Mouse (Mus musculus) heart, postnatal 36 days (tissue): ENCODE measurements around the gene Lingo3. TPM values are rescaled to one million over a fixed set of nuclear protein-coding genes. Genes with fewer than 3 reads are reported as not detected.

Experiments
- DNase-seq, 2 experiments: peaks; one replicate each; pipeline ENCODE4 v3.0.0; 2021 to 2022
- intact Hi-C: fragments of 180-260 bp; cut with DNase I; formaldehyde crosslinking; loops from one replicate; pipeline ENCODE4 v1.15.1; 2025
- total RNA-seq, 2 experiments: library from RNA; stranded (reverse); gene quantifications; 2 replicates each; pipeline ENCODE4 v1.2.3; 2021

The Lingo3 gene
- 1 to 10 TPM; 6.4 to 8.9 TPM for total RNA-seq

DNA sequence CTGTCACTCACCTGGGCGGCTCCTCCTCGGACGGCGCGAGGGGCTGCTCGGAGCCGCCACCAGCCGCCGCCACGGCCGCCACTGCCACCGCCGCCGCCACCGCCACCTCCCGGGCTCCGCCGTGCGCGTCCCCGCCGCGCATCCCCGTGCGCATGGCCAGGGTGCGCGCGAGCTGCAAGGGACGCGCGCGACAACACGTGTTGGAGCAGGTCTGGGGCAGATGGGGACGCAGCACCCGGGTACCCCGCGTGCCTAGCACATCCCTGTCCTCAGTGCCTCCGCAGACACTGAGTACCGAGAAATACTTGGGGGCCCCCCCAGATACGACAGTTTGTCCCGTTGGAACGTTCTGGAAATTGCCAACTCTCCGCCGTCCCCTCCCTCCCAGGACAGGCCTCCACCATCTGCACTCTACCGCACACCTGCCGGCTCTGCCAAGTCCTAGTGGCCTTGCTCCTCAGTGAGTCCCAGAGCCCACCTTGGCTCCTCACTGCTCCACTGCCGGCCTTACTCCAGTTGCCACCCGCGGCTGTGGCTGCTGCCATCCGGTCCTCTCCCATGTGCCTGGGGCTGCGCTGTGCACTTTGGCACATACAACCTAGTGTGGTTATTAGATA, at the start of gene Lingo3:
TSS of gene Lingo3 (minus strand) at position 109 of the 617 bp plus-strand sequence.
- DNase-seq, result no peak
- intact Hi-C loops, result no loop called here

DNA sequence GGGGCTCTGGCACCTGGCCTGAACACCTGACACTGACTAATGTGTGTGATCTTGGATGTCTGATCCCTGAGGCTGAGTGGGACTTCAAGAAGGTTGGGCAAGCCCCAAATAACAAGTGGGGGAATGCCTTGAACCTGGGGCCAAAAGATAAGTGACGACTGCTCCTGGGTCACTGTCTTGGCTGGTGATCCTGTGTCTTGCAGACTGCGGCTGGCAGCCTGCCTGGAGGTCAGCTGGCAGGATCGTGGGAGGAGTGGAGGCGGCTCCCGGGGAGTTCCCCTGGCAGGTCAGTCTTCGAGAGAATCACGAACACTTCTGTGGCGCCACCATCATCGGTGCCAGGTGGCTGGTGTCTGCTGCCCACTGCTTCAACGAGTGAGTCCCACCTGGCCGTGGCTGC, 43.3 kb upstream of the Lingo3 start:
- DNase-seq, result peak; percentile 73 to 75
- intact Hi-C loops, result loop anchor here (5.0 kb wide), 1 partner anchor 40 kb away; no protein-coding TSS in a partner anchor

DNA sequence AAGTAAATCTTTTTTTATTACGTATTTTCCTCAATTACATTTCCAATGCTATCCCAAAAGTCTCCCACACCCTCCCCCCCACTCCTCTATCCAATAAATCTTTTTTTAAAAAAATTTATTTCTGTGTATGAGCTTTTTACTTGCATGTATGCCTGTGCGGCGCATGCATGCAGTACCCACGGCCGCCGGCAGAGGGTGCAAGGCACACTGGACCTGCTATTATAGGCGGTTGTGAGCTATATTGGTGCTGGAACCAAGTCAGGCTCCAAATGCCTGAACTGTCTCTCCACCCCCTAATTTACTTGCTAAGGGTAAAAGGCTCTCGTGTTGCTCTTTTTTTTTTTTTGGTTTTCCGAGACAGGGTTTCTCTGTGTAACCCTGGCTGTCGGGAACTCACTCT, 37.5 kb upstream of the Lingo3 start:
- intact Hi-C loops, result loop anchor here (1.0 kb wide), 1 partner anchor 114 kb away; no protein-coding TSS in a partner anchor
- DNase-seq, result peak; percentile 66 to 84

DNA sequence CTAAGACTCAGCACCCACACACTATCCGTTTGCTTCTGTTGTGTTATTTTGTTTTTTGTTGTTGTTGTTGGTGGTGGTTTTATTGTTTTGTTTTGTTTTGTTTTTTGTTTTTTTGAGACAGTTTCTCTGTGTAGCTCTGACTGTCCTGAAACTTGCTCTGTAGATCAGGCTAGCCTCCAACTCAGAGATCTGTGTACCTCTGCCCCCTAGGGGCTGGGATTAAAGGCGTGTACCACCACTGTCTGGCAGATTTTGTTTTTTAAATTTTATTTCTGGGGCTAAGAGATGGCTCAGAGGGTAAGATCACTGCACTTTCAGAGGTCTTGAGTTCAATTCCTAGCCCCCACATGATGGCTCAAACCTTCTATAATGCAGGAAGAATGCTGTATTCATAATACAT, 37.1 kb upstream of the Lingo3 start:
- intact Hi-C loops, result loop anchor here (1.0 kb wide), 2 partner anchors 59 to 114 kb away; no protein-coding TSS in a partner anchor
- DNase-seq, result no peak

DNA sequence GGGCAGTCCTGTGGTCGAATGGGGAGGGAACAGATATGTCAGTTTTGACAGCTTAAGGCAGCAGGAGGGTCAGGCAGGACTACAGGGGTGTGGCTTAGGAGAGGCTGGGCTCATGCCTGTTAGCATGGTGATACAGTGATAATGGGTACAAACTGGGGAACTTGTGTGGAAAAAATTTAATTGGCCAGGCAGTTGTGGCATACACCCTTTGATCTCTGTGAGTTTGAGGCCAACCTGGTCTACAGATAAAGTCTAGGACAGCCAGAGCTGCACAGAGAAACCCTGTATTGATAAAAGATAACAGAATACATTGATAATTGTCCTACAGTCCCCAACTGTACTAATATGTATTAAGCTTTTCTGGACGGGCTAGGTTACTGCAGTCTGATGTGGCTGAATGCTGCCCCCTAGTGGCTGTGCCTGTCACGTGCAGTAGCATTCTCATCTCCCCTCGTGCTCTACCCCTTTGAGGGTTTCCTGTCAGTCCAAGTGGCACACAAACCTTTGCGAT, 36.3 kb upstream of the Lingo3 start:
- intact Hi-C loops, result loop anchor here (1.0 kb wide), 1 partner anchor 58 kb away; no protein-coding TSS in a partner anchor
- peak; percentile 63 to 75 for DNase-seq

DNA sequence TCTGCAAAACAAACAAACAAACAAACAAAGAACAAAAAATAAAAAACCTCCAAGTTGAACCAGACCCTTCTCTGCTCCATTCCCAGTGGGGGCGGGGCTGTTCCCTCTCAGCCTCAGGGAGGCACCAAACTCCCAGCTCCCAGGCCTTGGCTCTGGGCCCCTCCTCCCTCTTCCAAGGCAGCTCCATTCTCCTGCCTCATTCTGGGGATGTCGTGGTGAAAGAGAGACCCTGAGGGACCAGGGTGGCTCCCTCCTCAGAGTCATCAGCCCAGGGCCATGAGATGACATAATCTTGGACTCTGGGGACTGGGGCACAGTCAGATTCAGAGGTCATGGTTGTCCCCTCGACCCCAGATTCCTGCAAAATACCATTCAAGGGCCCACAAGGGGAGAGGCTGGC, 32.8 kb upstream of the Lingo3 start:
- DNase-seq, result no peak
- intact Hi-C loops, result loop anchor here (1.0 kb wide), 1 partner anchor 129 kb away; no protein-coding TSS in a partner anchor

DNA sequence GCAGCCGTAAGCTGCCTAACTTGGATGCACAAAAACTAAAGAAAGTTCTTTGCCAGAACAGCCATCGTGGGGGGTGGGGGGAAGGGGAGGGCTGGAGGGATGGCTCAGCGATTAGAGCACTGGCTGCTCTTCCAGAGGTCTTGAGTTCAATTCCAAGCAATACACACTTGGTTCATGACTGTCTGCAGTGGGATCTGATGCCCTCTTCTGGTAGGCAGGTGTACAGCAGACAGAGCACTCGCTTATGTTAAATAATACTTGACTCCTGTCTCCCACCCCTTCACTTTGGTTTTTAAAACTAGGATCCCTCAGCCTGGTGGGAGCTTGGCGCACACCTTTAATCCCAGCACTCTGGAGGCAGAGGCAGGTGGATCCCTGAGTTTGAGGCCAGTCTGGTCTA, 32.2 kb upstream of the Lingo3 start:
- intact Hi-C loops, result loop anchor here (1.0 kb wide), 1 partner anchor 129 kb away; no protein-coding TSS in a partner anchor
- peak; percentile 56 to 64 for DNase-seq

DNA sequence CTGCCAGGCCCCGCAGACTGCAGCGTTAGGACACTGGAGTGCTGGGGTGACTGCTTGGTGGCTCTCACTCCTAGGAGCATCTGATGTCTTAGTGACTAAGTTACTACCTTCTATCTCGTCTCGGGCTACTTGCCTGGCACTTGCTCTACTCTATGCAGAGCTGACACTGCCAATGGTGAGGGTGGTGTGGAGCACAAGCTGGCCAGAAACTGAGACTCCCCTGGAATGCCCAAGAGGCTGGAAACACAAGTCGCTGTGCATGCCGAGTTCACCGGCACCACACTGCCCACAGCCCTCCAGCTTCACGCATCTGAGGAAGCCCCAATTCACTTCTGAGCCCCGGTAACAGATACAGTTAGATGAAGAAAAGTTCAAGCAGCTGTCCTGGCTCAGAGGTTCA, 30.2 kb upstream of the Lingo3 start:
- no peak for DNase-seq
- intact Hi-C loops, result no loop called here

DNA sequence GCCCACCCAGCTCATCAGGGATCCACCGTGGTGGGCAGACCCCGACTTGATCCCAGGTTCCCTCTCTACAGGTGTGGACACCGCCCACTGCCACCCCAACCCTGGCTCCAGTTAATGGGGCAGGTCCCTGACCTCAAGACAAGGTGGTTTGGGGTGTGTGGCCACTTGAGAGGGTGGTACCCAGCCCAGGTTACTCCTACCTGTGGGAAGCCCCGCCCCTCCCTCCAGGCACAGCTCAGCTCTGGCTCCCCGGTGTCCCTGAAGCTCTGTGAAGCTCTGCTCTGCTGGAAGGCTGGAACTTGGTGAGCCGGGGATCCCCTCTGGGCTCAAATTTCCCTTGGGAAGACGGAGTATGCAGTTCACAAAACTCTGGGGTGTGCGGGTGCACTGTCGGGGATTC, 27.7 kb upstream of the Lingo3 start, which contains the start of gene Tmprss9:
TSS of gene Tmprss9 (plus strand) at position 268 of the 400 bp plus-strand sequence.
- no peak for DNase-seq
- intact Hi-C loops, result no loop called here

DNA sequence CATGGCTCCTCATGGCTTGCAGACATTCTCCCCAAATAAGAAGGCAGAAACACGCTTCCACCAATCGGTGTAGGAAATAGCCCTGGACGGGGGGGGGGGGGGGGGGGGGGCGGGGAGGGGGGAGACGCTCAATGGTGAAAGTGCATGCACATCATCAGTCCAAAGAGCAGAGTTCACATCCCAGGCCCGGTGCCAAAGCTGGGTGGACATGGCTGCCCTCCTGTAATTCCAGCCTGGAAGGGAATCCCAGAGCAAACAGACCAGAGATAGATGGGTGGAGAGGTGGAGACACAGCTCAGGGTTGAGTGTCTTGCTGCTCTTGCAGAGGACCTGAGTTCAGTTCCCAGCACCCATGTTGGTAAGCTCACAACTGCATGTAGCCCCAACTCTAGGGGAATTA, 27.2 kb upstream of the Lingo3 start:
- no peak for DNase-seq
- intact Hi-C loops, result no loop called here

DNA sequence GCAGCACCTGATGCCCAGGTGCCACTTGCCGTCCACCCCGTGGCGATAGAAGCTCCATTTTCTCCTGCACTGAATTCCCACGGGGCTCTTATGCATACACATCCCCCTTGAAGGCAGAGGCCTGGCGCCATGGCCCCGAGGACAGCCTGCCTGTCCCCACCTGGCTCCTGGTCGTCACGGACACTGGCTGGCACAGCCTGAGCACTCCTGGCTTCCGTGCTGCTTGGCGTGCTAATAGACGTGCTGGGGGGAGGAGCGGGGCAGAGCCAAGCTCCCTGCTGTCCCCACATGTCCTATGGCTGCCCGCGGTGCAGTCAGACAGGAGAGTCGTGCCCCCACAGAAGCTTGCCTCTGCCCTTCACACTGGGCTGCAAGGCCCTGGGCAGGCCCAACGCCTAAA, 20.6 kb upstream of the Lingo3 start:
- intact Hi-C loops, result no loop called here
- no peak for DNase-seq

DNA sequence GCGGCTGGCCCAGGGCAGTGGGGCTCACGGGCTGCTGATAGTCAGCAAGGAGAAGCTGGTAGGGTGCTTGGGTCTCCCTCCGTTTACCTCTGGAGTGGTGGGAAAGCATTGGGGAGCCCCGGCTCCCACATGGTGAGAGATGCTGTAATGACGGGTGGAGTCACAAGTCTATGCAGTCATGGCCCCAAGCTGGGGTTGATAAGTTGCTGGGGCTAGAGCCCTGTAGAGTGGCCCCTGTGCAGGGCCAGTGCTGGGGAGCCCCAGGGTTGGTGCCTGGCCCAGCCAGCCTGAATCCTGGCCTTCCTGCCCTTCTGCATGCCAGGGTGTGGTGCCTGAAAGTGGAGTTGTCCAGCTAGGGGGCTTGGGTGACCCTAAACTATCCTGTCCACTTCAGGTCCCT, 18.5 kb upstream of the Lingo3 start:
- intact Hi-C loops, result no loop called here
- no peak for DNase-seq

DNA sequence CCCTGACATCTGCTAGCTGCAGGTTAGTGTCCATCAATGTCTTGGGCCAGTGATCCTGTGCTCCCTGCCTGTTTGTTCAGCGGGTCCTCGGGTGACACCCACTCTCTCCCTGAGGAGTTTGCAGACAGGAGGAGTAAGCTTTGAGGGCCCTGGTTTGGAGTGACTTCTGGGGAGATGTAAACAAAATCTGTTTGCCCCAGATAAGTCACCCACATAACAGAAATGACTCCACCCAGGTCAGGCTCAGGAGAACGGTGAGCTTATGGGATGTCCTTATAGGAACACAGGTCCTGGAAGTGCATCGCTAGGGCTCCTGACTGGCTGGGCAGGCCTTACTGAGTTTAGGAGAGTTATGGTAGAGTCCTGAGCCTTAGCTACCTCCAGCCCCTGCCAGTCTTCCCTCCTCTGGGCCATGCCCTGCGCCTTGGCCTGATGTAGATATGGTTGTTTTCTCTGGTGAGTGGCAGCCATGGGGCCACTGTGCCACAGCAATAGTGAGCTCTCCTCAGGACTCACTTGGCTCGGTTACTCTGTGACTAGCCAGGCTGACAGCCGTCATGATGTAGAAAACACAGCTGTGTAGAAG, 14.6 kb upstream of the Lingo3 start:
- no peak for DNase-seq
- intact Hi-C loops, result no loop called here

DNA sequence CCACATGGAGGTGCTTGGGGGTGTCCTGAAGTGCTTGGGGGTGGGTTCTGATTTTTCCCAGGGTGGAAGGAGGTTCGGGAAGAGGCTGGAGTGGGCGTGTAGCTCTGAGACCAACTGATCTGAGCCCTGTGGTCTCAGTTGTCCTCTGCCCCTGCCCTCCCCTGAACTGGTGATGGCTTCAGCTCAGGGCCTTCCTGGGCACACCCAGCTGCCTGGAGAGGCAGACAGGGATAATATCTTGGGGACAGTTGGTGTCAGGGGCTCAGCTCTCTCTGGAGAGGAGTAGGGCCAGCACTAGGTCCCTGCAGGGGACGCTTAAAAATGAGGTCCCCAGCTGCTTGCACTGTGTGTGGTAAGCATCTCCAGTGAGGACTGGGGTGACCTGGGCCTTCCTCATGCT, 14.0 kb upstream of the Lingo3 start:
- intact Hi-C loops, result no loop called here
- no peak for DNase-seq

DNA sequence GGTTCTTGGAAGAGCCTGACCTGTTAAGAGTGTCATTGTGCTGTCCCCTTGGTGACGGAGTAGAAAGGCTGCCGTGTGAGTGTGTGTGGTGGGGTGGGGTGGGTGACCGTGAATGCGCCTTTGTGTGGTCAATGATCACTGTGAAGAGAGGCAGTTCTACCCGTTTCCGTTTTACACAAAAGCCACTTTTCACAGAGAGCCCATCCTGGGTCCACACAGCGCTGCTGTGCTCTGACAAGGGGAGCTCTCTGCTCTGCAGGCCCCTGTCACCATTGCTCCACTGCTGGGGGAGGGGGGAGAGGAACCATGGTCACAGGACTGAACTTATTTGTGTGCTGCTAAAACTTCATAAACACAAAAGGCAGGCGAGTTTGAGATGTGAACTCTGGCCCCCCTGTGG, 13.5 kb upstream of the Lingo3 start:
- no peak for DNase-seq
- intact Hi-C loops, result no loop called here

DNA sequence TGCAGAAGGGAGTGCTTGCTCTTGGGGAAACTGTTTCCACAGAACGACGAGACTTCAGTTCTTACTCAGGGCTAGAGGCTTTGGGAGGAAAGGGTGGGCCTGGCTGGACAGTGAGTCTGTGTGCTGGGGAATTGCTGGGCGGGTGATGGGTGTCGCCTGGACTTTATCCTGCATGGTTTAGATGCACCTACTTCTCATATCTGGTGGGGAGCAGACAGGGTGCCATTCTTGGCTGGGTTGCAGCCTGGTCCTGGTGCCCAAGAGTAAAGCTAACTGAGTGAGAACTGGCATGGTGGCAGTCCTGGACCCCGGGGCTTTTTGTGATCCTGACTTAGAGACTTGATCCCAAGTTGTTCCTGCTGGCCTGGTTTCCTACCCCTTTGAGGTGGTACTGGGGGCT, 13.1 kb upstream of the Lingo3 start:
- intact Hi-C loops, result no loop called here
- no peak for DNase-seq

DNA sequence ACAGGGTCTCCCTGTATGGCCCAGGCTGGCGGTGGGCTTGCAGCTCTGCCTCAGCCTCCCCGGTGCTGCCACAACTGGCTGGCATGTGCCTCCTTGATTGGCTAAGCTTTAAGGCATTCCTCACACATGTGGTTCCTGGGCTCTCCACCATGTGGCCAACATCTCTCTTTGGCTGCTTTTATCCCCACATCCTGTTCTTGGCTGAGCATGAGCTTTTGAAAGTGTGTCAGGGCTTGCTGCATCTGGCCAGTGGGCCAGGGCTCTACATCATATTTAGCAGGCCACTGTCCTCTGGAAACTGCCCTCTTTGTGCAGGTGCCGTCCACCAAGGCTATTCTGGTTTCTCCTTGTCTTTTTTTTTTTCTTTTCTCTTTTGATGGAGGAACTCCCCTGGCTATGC, 12.4 kb upstream of the Lingo3 start:
- intact Hi-C loops, result no loop called here
- peak in 1 of 2 experiments; percentile 18 for DNase-seq

DNA sequence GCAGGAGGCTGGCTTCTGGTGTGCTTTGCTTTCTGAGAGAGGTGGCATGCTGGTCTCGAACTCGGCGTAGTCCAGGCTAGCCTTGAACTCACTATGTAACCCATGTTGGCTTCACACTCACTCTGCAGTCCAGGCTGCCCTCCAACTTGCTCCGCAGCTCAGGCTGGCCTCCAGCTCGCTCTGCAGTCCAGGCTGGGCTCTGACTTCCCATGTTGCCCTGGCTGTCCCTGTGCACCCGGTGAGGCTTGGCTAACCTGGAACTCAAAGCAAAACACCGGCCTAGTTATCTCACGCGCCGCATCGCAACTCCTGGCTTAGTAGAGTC, 11.9 kb upstream of the Lingo3 start:
- intact Hi-C loops, result no loop called here
- DNase-seq, result no peak

DNA sequence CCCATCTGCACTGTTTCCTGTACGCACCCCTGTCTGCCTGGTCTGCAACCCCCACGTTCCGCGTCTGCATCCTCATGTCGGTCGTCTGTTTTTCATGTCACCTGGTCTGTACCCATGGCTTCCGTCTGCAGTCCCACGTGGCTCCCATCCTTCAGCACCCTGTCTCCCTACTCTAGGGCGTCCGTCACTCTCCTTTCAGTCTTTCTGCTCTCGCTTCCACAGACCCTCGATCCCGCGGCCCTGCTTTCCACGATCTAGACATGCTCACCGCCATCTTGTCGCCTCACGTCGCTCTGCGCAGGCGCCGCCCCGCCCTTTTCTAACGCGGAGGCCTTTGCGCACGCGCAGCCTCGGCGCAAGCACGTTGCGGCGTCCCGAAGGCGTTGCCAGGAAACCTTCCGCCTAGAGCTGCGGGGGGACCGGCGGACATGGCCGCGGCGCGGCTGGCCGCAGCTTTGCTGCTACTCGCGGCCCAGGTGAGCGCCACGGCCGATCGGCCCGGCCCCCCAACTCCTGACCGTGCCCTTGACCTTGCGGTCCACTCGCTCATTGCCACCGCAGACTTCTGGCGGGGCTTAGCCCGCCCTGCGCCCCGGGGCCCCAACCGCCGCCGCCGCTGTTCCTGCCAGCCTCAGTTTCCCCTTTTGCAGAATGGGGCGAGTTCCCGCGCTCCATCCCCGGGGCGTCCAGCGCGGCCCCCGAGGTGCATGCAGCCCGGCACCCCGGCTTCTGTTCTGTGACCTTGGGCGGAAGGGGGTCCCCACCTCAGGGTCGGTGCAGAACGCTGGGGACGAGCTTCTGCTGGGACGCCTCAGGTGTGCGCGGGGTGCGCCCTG, 11.3 kb upstream of the Lingo3 start, which contains the start of the genes Lsm7 and Sppl2b:
TSS of gene Lsm7 (minus strand) at position 297 of the 836 bp plus-strand sequence.
TSS of gene Sppl2b (plus strand) at position 363 of the 836 bp plus-strand sequence.
- intact Hi-C loops, result no loop called here

DNA sequence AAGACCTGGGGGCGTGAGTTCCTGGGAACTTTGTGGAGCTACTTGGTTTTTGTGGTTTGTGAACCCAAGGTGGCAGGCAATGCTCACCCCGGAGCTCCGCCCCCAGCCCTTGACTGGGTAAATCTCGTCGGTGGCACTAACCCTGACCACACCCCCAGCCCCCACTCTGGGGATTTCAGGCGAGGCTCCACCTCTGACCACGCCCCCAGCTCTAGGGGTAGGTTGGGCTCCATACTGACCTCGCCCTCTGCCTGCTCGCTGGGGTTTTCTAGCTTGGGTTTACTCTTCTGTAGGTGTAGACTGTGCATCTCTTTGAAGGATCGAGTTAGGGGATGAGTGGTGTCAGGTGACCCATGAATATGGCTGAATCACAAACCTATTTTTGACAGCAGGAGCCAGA, 4.7 kb upstream of the Lingo3 start:
- intact Hi-C loops, result no loop called here
- DNase-seq, result no peak

More for the DNA sequence above, 11.3 kb upstream of the Lingo3 start, which contains the start of the genes Lsm7 and Sppl2b:
- peak; percentile 99 for DNase-seq

DNA sequence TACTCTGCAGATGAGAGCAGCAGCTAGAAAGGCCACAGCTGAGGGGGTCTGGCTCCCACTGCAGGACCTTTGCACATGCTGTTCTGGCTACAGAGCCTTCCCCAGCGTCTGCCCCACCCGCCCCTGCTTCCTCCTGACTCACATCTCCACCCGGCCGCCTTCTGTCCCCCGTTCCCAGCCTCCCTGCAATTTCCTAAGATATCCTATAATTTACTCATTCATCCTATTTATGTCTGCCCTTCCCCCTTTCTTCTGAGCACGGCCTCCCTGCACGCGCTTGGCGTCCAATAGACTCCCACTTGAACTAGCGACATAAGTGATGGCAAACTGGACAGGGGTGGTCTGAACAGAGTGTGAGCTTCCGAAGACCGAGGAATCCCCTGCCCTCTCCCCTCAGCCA, 1.9 kb upstream of the Lingo3 start:
- intact Hi-C loops, result no loop called here
- no peak for DNase-seq
